Mouse (Mus musculus) cerebellum, postnatal 14 days (tissue): Measurements from ENCODE around the gene Rgr.
"Not testable (repeated sequence)": the region's sequence is repeated elsewhere in the genome, so short reads cannot be mapped to it uniquely, and the experiment has no call there.

ENCODE experiments used
- DNase-seq, 2 experiments: peaks; one replicate each; pipeline ENCODE4 v3.0.0; 2021; ENCODE audit warnings: mixed read lengths in 2 of 2

The Rgr gene

DNA sequence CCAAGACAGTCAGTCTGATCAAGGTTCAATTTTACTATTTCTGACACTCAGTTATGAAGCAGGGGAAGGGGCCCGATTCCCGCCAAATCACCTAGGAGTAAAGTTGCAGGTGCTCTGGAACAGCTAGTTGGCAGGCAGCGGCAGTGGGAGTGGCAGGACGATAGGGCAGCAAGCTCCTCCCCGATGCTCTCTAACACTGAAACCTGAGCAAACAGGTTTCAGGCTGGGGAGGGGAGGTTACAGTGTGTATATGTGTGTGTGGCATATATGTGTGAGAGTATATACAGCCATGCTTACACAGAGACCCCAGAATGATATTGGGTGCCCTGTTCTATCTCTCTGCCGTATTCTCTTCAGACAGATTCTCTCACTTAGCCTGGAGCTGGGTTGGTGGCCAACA lies 48.0 kb downstream of the Rgr start:
- not testable (repeated sequence) for DNase-seq

DNA sequence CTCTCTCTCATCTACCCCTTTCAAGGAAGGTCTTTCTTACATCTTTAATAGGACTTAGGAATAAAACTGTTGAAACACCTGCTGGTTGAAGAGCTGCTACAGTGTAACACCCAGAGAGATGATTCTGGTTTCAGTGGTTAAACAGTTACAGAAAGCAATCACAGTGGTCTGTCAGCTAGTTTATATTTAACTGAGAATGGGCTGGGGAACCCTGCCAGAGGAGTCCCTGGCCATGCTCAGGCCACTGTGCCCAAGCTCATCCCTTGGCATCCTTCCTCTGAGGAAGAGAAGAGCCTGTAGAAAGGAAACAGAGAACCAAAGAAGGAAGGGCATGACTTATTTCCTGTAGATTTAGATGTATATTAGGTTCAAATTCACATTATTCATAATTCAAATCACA lies 59.0 kb downstream of the Rgr start:
- peak; percentile 41 to 52 for DNase-seq

DNA sequence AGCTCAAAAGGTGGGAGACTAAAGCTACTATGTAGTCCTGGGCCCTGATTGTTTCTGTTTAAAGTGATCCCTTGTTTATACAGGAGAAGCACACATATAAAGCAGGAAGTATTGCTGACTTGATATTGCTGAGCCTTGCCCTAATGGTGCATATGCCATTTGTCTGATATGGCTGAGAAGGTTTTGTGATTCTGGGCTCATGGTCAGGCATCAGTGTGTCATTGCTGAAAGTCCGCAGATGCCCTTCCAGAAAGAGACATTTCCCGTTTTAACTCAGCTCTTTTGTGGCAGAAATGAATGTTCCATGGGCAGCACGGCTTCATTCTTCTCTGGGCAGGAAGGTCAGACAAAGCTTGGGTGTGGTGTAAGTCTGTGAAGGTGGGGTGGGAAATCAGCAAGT lies 63.1 kb downstream of the Rgr start:
- DNase-seq, result peak; percentile 38 to 50
